Mouse (Mus musculus): ENCODE results near the gene Clmp. TPM values are rescaled to one million over a fixed set of nuclear protein-coding genes. Genes with fewer than 3 reads are reported as not detected.

Clmp gene
- total and polyA plus RNA-seq, 2 experiments from 2014 or later = 48.8 to 57.0 TPM

- DNase-seq (ENCODE audit: low spot score) (peak; percentile 38), ATAC-seq (ENCODE audit: low FRiP score) (peak; percentile 67; the same call in 1 of the 2 replicates)
- TF ChIP-seq CTCF (IDR thresholded peaks at IDR 0.05) = no peak
- H3K9ac ChIP-seq (replicated peaks; ENCODE audit: low read length, poor library complexity, severe bottlenecking) = peak overlapping the region; percentile 69
- under 1% methylated on average over 23 of the region's 23 CpGs for WGBS
- no peaks in the 10 kb centered on the region for H3K9me3 ChIP-seq (ENCODE audit: low read length)
- H3K36me3 ChIP-seq (ENCODE audit: insufficient read depth, low read length) = no peaks in the 10 kb centered on the region
- peak overlapping the region; percentile 77 for H3K27ac ChIP-seq (ENCODE audit: low read depth, low read length)
- peak overlapping the region; percentile 89 for H3K4me2 ChIP-seq (ENCODE audit: low read depth, low read length, poor library complexity, severe bottlenecking)
- H3K4me1 ChIP-seq (ENCODE audit: insufficient read depth, low read length) = peaks cover 10% of the 10 kb centered on the region; the same call in 1 of the 2 replicates
- H3K4me3 ChIP-seq (ENCODE audit: low read depth, low read length) = peak overlapping the region; percentile 74
- H3K27me3 ChIP-seq (ENCODE audit: insufficient read depth, low read length) = no peaks in the 10 kb centered on the region
Measured at GRCm38 (mm10) chr9:40686421-40686899, 698 bp downstream of the Clmp start.

- peak overlapping the region; percentile 69 for H3K9ac ChIP-seq (replicated peaks; ENCODE audit: low read length, poor library complexity, severe bottlenecking)
- peaks cover 10% of the 10 kb centered on the region; the same call in 1 of the 2 replicates for H3K4me1 ChIP-seq (ENCODE audit: insufficient read depth, low read length)
- 46% methylated on average over 5 of the region's 5 CpGs for WGBS
- no peak for TF ChIP-seq CTCF (IDR thresholded peaks at IDR 0.05)
- peak overlapping the region; percentile 77 for H3K27ac ChIP-seq (ENCODE audit: low read depth, low read length)
- H3K9me3 ChIP-seq (ENCODE audit: low read length) = no peaks in the 10 kb centered on the region
- no peaks in the 10 kb centered on the region for H3K36me3 ChIP-seq (ENCODE audit: insufficient read depth, low read length)
- no peaks in the 10 kb centered on the region for H3K27me3 ChIP-seq (ENCODE audit: insufficient read depth, low read length)
- ATAC-seq (ENCODE audit: low FRiP score) = 0 out of 2 replicates have a peak, but pooled peaks have one; percentile 26
- H3K4me3 ChIP-seq (ENCODE audit: low read depth, low read length) = peak overlapping the region; percentile 74
- DNase-seq (ENCODE audit: low spot score) = no peak
- H3K4me2 ChIP-seq (ENCODE audit: low read depth, low read length, poor library complexity, severe bottlenecking) = peak overlapping the region; percentile 89
Measured at GRCm38 (mm10) chr9:40687053-40687452, 1.3 kb downstream of the Clmp start.

- Histone ChIP-seq H3K36me3 (ENCODE audit: insufficient read depth, low read length) (no peaks in the 10 kb centered on the region), H3K9me3 (ENCODE audit: low read length) (no peaks in the 10 kb centered on the region), H3K4me2 (ENCODE audit: low read depth, low read length, poor library complexity, severe bottlenecking) (peak overlapping the region; percentile 89), H3K9ac (replicated peaks; ENCODE audit: low read length, poor library complexity, severe bottlenecking) (no peak overlapping the region), H3K27ac (ENCODE audit: low read depth, low read length) (0 out of 2 replicates have a peak overlapping the region, but pooled peaks have one; percentile 77), H3K4me1 (ENCODE audit: insufficient read depth, low read length) (peaks cover 10% of the 10 kb centered on the region; the same call in 1 of the 2 replicates), H3K4me3 (ENCODE audit: low read depth, low read length) (peak overlapping the region; percentile 74), H3K27me3 (ENCODE audit: insufficient read depth, low read length) (no peaks in the 10 kb centered on the region)
- ATAC-seq (ENCODE audit: low FRiP score) (no peak), DNase-seq (ENCODE audit: low spot score) (peak; percentile 57)
- TF ChIP-seq CTCF (IDR thresholded peaks at IDR 0.05) = no peak
- WGBS = 38% methylated on average over 3 of the region's 3 CpGs
Measured at GRCm38 (mm10) chr9:40687553-40687952, 1.8 kb downstream of the Clmp start.

- no peak for ATAC-seq (ENCODE audit: low FRiP score)
- Histone ChIP-seq H3K4me3 (ENCODE audit: low read depth, low read length) (no peak overlapping the region), H3K4me1 (ENCODE audit: insufficient read depth, low read length) (peaks cover 16% of the 10 kb centered on the region; the same call in 1 of the 2 replicates), H3K36me3 (ENCODE audit: insufficient read depth, low read length) (no peaks in the 10 kb centered on the region), H3K27ac (ENCODE audit: low read depth, low read length) (no peak overlapping the region), H3K9me3 (ENCODE audit: low read length) (no peaks in the 10 kb centered on the region), H3K4me2 (ENCODE audit: low read depth, low read length, poor library complexity, severe bottlenecking) (no peak overlapping the region), H3K9ac (replicated peaks; ENCODE audit: low read length, poor library complexity, severe bottlenecking) (no peak overlapping the region), H3K27me3 (ENCODE audit: insufficient read depth, low read length) (no peaks in the 10 kb centered on the region)
- WGBS = 86% methylated on average over 7 of the region's 7 CpGs
- TF ChIP-seq CTCF (IDR thresholded peaks at IDR 0.05) = no peak
- DNase-seq (ENCODE audit: low spot score) = no peak
Measured at GRCm38 (mm10) chr9:40690511-40690910, 4.7 kb downstream of the Clmp start.

GRCm38 (mm10) chr9:40693026-40693425 lies 7.3 kb downstream of the Clmp start:
- Histone ChIP-seq H3K4me2 (ENCODE audit: low read depth, low read length, poor library complexity, severe bottlenecking) (no peak overlapping the region), H3K27ac (ENCODE audit: low read depth, low read length) (peak overlapping the region; percentile 55; the same call in 1 of the 2 replicates), H3K27me3 (ENCODE audit: insufficient read depth, low read length) (no peaks in the 10 kb centered on the region), H3K9me3 (ENCODE audit: low read length) (no peaks in the 10 kb centered on the region), H3K36me3 (ENCODE audit: insufficient read depth, low read length) (no peaks in the 10 kb centered on the region), H3K4me1 (ENCODE audit: insufficient read depth, low read length) (peaks cover 11% of the 10 kb centered on the region; the same call in 1 of the 2 replicates), H3K4me3 (ENCODE audit: low read depth, low read length) (no peak overlapping the region), H3K9ac (replicated peaks; ENCODE audit: low read length, poor library complexity, severe bottlenecking) (no peak overlapping the region)
- DNase-seq (ENCODE audit: low spot score) = no peak
- 30% methylated on average over 3 of the region's 3 CpGs for WGBS
- no peak for ATAC-seq (ENCODE audit: low FRiP score)
- no peak for TF ChIP-seq CTCF (IDR thresholded peaks at IDR 0.05)

- DNase-seq (ENCODE audit: low spot score) = peak; percentile 86
- TF ChIP-seq CTCF (IDR thresholded peaks at IDR 0.05) = no peak
- Histone ChIP-seq H3K4me3 (ENCODE audit: low read depth, low read length) (no peak overlapping the region), H3K4me2 (ENCODE audit: low read depth, low read length, poor library complexity, severe bottlenecking) (no peak overlapping the region), H3K9ac (replicated peaks; ENCODE audit: low read length, poor library complexity, severe bottlenecking) (no peak overlapping the region), H3K9me3 (ENCODE audit: low read length) (no peaks in the 10 kb centered on the region), H3K4me1 (ENCODE audit: insufficient read depth, low read length) (peaks cover 6% of the 10 kb centered on the region; the same call in 1 of the 2 replicates), H3K27ac (ENCODE audit: low read depth, low read length) (peak overlapping the region; percentile 70), H3K27me3 (ENCODE audit: insufficient read depth, low read length) (no peaks in the 10 kb centered on the region), H3K36me3 (ENCODE audit: insufficient read depth, low read length) (no peaks in the 10 kb centered on the region)
- peak; percentile 32; the same call in 1 of the 2 replicates for ATAC-seq (ENCODE audit: low FRiP score)
- WGBS = 27% methylated on average over 5 of the region's 5 CpGs
Measured at GRCm38 (mm10) chr9:40693768-40694167, 8.0 kb downstream of the Clmp start.

Measured in midbrain, postnatal 0 days (tissue).